Mouse (Mus musculus) granulocyte monocyte progenitor cell, adult 5-6 weeks (primary cell): ENCODE measurements around the gene Kiss1r. TPM values are rescaled to one million over a fixed set of nuclear protein-coding genes. Genes with fewer than 3 reads are reported as not detected.
A peak's percentile ranks its signal among the peaks of the same experiment; 100 is the strongest.

Source experiments
- ATAC-seq: replicated peaks from 2 replicates; pipeline ENCODE4 v1.8.0; 2016; ENCODE audit warnings: mild to moderate bottlenecking, moderate TSS enrichment, inconsistent platforms; ENCODE audit not compliant: poor library complexity, severe bottlenecking
- total RNA-seq, 2 experiments: library from RNA; stranded (forward) in 1 of 2; stranded (reverse) in 1 of 2; fragments of 200-712, 200-1000 nt in 1 of 2; fragments of >200 nt in 1 of 2; fragmentation: Nextera tagmentation in 1 of 2; gene quantifications; 2 replicates each; pipeline ENCODE4 v1.2.3; 2014 to 2017

The Kiss1r gene
- total RNA-seq, 2 experiments from 2014 or later, result not detected

DNA sequence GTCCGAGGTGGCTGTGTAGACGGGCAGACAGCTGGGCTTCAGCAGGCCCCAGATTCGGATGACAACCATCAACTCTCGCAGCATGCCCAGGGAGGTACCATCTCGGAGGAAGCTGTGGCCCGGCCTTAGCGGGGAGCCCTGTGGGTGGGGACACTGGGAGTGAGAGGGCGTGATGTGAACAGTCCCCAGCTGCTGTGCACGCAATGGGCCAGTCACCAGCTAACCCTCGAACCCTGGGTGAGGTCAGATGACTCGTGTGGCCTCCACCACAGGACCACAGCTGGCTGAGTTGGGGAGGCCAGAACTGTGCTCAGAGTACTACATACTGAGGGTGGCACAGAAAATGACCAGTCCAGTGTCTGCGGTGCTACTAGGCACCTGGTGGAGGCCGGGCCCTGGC lies 20.0 kb upstream of the Kiss1r start:
- ATAC-seq, result peak; percentile 18; the same call in 1 of the 2 replicates

DNA sequence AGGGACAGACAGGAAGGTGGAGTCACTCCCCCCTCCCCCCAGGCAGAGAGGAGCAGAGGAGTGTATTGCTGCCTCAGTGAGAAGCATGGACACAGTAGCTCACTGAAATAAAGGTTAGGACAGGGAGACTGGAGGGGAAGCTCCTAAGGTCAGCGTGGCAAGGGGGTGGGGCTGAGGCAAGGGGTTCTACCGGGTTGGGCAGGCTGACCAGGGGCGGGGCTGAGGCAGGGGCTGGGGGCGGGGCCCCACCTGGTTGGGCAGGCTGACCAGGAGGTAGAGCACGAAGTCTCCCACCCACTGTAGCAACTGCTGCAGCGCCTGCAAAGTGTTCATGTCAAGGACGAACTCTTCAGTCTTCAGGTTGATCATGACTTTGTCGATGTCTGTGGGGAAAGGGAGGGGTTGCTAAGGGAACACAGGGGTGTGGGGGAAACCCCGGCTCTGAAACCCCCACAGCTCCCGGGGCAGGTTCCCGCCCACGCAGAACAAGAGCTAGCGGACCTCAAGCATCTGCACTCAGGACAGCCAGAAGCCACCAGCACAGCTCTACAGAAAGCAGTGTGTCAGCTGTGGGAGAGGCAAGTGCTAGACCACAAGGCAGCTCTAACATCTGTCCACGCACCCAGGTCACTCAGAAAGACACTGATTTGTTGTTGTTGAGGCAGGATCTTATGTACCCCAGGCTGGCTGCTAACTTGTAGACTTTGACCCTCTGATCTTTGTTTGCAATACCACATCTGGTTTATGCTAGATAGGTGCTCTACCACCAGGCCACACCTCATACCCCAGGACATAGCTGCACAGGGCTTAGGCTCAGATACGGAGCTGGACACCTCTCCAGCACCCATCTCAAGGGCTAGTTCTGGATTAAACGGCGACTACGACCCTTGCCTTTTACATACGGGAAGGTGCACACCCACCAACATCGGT lies 19.2 kb upstream of the Kiss1r start:
- ATAC-seq, result 0 out of 2 replicates have a peak, but pooled peaks have one; percentile 6

DNA sequence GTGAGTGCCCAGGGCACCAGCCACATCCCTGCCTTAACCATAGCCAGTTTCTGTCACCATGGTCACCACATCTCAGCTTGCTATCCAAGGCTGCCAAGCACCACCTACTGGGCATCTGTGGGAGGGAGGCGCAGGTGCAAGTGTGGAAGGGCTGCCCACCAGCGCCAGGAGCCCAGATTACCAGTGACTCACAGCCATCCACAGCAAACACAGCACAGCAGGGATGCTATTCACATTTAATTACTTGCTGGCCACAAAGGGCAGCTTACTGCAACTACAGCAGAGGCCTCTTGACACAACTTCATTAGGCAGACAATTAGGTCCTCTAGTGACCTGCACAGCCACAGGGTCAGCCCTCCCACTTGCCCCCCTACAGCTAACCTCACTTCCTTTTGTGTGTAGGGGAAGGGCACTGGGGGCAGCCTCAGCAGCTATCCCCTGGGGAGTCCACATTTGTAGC lies 15.8 kb upstream of the Kiss1r start:
- ATAC-seq, result peak; percentile 38; the same call in 1 of the 2 replicates

DNA sequence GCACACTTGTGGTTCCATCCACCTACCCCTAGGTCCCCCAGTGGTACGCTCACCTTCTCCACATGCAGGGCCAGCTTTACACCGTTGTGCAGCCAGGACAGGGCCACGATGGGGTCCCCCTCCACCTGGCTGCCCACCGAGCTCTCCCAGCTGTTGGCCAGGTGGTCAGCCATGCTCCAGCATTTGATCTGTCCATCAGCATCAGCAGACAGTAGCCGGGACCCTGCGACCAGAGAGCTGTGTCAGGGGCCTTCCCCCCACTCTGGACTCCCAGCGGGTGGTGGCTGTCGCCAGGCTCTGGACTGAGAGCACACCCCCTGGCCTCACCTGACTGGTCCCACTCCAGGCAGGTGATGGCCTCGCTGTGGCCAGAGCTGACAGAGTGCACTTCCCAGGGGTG lies 10.1 kb upstream of the Kiss1r start:
- ATAC-seq, result no peak

DNA sequence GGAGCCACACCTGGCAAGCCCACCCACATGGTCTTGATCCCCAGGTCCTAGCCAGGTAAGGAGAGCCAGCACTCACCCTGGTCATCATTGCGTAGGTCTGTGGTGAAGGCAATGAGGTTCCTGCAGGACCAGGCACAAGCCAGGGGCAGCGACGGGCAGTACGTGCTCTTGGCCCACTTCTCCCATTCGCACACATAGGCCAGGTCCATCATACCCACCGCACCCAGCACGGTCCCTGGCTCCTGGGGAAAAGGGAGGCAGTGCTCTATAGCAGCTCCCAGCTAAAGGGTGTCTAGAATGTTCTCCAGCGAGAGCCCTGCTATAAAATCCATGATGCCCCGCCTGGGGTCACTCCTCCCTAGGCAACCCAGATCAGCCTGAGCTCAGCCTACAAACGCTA lies 9.4 kb upstream of the Kiss1r start:
- no peak for ATAC-seq

DNA sequence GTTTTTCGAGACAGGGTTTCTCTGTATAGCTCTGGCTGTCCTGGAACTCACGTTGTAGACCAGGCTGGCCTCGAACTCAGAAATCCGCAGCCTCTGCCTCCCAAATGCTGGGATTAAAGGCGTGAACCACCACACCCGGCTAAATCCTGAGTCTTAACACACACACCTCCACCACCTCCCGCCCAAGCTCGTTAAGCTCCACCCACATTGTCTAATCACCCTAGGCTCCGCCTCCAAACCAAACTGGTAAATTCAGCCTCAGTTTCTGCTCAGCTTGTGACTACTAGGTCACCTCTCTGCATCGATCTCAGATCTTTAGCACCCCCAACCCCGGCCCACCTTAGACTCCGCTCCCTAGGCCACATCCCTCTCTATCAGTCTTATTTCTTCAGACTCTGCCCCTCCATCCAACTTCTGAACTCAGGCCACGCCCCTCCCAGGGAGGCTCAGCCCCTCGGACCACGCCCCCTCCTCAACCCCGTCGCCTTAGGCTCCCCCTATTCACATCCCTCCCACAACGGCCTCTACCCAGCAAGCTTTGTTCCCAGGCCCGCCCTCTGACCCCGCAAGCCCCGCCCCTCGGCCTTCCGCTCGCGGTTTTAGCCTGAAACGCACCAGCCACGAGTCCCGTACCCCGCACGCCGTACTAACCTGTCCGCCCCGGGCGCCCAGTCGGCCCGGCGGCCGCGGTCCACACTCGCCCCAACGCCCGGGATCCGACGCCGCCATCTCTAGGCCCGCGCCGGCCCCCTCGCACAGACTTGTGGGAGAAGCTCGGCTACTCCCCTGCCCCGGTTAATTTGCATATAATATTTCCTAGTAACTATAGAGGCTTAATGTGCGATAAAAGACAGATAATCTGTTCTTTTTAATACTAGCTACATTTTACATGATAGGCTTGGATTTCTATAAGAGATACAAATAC lies 8.3 kb upstream of the Kiss1r start, which contains the start of gene Med16:
Gene Med16, minus strand, starts transcription at position 757 of the 925 bp plus-strand sequence.
- ATAC-seq, result peak; percentile 95

DNA sequence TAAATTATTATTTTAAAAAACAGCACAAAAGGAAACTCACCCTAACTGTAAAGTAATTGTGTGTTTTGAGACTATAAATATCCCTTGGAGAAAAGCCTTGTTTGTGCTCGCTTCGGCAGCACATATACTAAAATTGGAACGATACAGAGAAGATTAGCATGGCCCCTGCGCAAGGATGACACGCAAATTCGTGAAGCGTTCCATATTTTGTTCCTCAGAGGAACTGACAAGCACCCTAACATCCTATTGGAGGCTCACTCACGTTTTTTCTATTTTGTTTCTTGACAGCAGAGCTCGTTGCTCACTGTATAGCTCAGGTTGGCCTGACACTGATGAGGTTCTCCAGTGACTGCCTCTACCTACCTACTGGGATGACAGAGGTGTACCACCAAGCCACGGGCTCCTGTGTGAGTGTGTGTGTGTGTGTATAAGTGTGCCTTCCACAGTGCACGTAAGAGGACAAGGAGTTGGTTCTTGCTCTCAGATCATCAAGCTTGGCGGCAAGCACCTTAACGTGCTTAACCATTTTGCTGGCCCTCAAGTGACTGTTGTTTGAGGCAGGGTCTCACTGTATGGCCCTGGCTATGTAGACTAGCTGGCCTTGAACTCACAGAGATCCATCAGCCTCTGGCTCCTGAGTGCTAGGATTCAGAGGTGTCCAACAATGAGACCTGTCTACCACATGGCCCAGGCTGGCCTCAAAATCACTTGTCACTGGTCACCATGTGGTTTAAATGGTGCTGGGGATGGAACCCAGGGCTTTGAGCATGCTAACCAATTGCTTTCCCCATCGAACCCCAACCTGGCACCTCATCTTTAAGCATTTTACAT lies 7.5 kb upstream of the Kiss1r start:
- peak; percentile 10 for ATAC-seq

DNA sequence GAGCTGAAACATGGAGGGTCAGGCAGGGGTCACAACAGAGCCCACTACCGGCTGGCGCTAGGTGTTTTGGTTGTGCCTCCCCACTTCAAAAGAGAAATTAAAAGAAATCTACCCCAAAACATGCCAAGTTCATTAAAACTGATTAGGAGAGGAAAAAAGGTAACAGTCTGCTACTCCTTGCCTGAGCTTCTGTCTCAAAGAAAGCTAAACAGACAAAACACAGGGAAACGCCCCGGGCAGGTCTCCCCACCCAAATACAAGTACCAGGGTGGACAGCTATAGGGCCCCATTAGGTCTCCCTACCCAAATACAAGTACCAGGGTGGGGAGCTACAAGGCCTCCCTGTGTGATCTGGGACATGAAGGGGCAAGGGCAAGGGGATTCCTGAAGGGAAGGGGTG lies 6.2 kb upstream of the Kiss1r start, which contains the start of gene Gm26602:
Gene Gm26602, plus strand, starts transcription at position 301 of the 400 bp plus-strand sequence.
- ATAC-seq, result no peak

DNA sequence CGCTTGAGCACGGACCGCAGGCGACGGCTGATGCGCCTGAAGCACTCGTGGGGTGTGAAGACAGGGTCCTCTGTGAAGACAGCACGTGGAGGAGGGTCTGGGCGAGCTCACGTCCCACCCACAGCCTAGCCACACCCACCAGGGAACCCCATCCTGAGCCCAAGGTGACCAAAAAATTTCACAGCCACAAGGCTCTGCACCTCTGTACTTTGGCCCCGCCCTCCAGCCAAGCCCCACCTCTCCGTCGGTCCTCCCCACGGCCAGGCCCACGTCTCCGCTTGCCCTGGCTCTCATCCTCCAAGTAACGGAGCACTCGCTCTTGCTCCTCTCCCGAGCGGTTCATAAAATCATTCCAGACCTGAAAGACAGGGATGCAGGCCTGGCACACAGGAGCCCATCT lies 4.4 kb upstream of the Kiss1r start:
- ATAC-seq, result no peak

DNA sequence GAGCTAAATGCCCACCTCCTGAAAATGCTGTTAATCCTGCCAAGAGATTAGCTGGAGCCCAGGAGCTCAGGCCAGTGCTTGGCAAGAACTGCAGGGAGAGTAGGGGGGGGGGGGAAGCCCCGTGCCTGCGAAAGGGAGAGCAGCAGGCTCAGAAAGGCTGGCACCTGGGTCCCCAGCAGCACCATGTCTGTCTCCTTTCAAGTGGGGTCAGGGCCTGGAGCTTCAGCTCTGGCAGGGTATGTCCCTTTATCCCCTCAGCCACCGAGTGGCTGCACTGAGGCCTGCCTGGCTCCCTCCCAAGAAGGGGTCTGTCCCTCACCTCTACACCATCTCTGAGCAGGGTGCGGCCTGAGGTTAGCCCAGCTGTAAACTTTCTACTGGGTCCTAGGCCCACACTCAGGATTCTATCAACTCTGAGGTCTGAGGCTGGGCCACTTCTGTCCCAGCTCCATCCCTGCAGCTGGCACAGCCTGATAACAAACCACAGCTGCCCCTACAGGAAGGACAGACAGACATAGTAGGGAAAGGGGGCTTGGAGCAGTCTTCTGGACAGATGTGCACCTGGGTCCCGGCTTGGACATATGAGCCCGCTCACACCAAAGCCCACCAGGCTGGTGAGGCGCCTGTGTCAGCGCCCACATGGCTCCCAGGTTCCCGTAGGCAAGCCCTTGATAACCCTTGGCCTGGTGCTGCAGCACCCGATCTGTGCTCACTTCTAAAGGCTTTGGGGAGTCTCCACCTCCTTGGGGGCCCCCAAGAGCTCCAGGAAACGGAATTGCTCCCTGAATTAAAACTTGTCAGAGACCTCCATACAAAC lies 2.4 kb upstream of the Kiss1r start:
- 0 out of 2 replicates have a peak, but pooled peaks have one; percentile 4 for ATAC-seq

DNA sequence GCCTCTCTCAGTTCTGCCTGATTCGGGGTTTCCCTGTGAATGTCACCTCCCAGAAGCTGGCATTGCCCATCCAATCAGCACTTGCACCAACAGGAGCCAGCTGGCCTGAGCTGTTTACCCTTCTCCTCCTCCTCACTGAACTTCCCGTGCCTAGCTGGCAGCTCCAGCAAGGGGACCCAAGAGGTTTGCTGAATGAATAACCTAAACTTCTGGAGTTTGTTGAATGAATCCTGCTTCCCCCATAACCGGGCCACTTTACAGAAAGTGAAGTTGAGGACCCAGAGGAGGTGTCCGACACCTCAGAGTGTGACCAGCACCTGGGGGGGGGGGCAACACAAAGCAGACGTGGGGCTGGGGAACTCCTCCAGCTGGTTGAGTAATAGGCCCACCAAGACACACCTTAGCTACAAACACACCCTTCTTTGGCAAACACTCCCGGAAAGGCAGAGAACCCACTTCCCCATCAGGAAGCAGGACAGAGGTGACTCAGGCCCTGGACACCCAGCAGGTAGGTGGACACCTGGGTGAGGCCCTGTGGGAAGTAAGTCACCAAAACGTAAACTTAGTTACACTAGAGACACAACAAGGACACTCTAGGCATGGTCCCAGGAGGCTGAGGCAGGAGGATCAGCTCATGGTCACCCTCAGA lies 1.7 kb upstream of the Kiss1r start:
- ATAC-seq, result no peak

DNA sequence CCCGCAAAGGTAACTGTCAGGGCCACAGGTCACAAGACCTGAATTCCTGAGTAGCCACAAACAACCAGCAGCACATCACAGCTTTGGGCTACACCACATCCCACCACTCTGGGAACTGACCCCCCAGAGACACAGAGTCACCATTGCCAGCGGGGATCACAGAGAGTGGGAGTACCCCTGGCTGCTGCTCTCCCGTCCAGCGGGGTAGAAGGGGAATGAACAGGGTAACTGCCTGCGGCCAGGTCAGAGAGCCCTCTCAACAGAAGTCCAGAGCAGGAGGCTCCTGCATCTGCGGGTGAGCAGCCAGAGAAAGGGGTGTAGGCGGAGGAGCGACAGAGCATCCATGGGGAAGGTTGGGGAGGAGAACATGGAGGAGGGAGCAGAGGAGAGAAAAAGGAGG lies 690 bp upstream of the Kiss1r start:
- ATAC-seq, result no peak

DNA sequence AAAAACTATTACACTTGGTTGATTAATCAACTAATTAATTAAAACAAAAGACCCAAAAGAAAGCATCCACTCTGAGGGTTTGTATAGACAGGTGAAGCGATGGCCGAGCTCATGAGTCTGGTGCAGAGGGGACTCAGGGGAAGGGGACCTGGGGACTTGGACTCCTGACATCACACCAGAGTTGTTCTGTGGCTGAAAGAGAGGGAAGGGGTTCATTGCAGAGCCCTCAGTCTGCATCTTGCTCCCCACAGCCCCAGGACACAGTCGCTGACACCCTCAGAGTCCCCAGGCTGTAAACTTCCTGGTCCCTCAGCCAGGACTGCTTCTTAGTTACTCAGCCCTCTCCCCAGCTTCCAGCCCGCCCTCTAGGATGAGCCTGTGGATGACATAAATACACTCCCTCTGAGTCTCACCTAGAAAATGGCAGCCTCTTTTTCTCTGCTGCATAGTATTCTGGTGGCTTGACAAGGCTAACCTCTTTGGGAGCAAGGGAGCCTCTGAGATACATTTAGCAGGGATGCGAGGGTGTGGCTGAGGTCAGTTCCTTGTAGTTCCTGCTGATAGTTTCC lies 845 bp downstream of the Kiss1r start:
- no peak for ATAC-seq

DNA sequence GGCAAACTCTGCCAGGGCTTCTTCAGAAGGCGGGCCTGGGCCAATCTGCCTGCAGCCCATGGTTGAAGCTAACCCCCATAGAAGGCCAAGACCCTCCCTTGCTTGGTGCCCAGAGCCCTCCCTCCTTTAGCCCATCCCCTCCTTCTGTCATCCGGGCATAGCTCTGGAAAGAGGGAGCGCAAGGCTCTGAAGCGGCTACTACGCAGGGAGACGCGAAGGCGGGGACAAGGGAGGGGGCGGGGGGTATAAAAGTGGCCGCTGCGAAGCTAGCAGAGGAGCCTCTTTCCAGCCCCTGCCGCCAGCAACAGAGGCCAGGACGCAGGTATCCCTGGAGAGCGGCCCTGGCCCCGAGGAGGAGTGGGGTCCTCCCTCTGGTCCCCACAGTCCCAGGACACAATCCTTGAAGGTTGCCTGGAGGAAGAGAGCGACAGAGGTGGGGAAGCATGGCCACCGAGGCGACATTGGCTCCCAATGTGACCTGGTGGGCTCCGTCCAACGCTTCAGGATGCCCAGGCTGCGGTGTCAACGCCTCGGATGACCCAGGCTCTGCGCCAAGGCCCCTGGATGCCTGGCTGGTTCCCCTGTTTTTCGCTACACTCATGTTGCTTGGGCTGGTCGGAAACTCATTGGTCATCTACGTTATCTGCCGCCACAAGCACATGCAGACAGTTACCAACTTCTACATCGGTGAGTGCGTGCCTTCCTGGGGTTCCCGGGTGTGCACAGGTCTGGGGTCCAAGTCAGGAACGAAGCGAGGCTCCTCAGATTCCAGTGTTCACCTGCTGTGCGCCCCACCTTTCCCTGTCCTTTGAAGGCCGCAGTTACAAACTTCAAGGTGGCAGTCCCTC lies 1.7 kb downstream of the Kiss1r start:
- ATAC-seq, result no peak

DNA sequence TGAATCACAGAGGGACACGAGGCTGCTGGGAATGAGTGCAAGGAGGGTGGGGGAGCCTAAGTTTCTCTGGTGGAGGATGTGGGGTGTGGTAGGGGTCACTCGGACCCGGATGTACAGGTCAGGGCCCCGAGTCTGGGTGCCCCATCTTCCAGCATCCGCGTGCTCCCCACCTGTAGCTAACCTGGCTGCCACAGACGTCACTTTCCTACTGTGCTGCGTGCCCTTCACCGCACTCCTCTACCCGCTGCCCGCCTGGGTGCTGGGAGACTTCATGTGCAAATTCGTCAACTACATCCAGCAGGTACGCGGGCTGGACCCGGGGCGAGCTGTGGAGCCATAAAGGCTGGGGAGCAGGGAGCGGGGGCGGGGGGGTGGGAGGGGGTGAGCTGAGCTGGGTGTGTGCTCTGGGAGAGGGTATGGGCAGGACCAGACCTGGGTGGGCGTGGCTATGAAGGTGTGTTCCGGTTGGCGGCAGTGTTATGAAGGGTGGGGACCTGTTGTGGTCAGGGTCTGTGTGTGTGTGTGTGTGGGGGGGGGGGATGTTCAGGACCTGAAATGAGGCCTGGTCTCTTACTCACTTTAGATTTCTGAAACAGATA lies 2.6 kb downstream of the Kiss1r start:
- no peak for ATAC-seq

DNA sequence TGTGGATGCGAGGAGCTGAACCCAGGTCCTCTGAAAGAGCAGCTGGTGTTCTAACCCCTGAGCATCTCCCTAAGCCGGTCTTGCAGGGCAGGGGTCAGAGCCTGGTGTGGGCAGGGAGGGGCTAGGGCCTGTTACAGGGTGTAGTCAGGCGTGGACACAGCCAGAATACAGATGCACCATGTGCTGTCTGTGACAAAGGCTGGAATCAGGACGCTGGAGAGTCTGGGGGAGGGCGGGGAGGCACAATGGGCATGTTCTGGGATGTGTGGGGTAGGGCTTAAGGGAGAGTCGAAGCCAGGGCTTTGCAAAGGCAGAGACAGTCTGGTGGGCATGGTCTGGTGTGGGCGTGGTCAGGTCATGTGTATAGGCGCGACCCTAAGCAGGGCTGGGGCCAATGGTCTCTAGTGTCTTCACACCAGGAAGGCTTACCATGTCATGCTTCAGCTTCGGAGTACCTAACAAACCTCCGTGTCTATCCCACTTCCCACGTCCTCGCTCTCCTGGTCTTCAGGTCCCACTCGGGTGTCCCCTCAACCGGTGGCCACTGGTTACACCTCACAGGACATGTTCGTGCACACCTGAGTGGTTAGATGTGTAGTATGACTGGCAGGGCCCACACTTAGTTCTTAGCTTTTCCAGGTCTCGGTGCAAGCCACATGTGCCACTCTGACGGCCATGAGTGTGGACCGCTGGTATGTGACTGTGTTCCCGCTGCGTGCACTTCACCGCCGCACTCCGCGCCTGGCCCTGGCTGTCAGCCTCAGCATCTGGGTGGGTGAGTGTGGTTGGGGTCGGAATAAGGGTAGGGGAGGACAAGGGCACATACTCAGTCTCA lies 3.5 kb downstream of the Kiss1r start:
- ATAC-seq, result no peak
